Mouse (Mus musculus) erythroblast, embryonic 14.5 days (primary cell): Measurements from ENCODE around the gene Dtx3.

ENCODE experiments used
- GATA1 ChIP-seq: IDR thresholded peaks from 2 replicates; pipeline ENCODE4 v1.6.1; 2012; ENCODE audit warnings: low read length, inconsistent platforms, mixed read lengths
- TAL1 ChIP-seq: IDR thresholded peaks from 3 replicates; pipeline ENCODE4 v1.6.1; 2012; ENCODE audit warnings: low read length, inconsistent platforms, mixed read lengths

- TF ChIP-seq GATA1 (no peak), TAL1 (no peak)
Measured at GRCm38 (mm10) chr10:127227163-127227562, 31.6 kb upstream of the Dtx3 start.
